Mouse (Mus musculus): ENCODE data around the gene Vmp1. TPM values are rescaled to one million over a fixed set of nuclear protein-coding genes. Genes with fewer than 3 reads are reported as not detected.
A peak's percentile ranks its signal among the peaks of the same experiment; 100 is the strongest.

Vmp1 gene
- polyA plus RNA-seq, 3 experiments from 2014 or later, result 484 to 529 (median 503) TPM

- no peak for ATAC-seq
Measured at GRCm38 (mm10) chr11:86671041-86671675, 12.5 kb downstream of the Vmp1 start.

DNA sequence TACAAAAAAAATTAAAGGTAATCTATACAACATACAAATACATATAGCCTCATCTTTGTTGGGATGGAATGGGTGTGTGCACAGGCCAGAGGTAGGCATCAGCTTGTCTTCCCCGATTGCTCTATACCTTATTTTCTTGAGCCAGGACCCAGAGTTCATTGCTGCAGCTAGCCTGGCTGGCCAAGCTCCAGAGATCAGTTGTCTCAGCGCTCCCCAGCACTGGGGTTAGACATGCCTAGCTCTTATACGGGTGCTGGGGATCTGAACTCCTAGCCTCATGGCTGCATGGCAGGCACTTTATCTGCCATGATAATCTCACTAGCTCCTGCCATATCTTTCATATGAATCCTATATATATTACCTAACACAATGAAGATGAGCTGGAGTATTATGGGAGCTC is 15.5 kb downstream of the Vmp1 start:
- no peak for ATAC-seq

GRCm38 (mm10) chr11:86667553-86667952 is 16.1 kb downstream of the Vmp1 start:
- no peak for ATAC-seq

GRCm38 (mm10) chr11:86664406-86664805 is 19.2 kb downstream of the Vmp1 start:
- ATAC-seq, result no peak

DNA sequence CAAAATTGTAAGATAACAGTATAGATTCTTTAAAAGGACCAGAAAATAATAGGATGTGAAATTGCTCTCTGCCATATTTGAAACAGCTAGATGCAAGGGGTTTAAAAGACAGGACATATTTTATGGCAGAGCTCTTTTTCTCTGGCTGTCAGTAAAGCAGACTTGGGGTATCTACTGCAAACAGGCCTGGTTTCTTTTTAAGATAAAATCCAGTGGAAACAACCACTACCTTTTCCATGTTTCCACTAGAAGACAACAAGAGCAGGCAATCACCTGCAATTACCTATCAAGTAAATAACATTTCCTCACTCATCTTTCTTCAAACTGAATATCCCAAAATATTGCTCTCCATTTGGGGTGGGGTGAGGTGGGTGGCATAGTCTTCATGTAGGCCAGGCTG is 19.7 kb downstream of the Vmp1 start:
- no peak for ATAC-seq

GRCm38 (mm10) chr11:86662986-86663895 is 20.4 kb downstream of the Vmp1 start:
- no peak for ATAC-seq

GRCm38 (mm10) chr11:86657863-86658262 is 25.8 kb downstream of the Vmp1 start:
- ATAC-seq, result no peak

GRCm38 (mm10) chr11:86656849-86657567 is 26.6 kb downstream of the Vmp1 start:
- no peak for ATAC-seq

- ATAC-seq, result peak; percentile 36
Measured at GRCm38 (mm10) chr11:86655671-86656070, 28.0 kb downstream of the Vmp1 start.

DNA sequence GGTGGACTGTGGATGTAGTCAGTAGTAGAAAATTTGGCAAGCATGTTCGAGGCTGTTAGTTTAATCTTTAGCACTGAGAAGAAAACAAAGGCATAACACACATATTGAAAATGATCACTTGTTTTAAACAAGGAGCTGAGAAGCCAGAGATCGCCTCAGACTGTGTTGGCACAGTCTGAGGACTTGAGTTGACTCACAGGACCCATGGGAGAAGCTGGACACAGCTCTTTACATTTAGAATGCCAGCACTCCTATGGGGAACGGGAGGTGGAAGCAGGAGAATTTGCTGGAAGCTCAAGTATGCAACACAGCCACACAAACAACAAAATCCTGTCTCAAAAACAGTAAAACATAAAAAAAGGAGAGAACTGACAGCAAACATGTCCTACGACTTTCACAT is 29.5 kb downstream of the Vmp1 start:
- ATAC-seq, result no peak

- ATAC-seq, result peak; percentile 53
Measured at GRCm38 (mm10) chr11:86653446-86653845, 30.2 kb downstream of the Vmp1 start.

DNA sequence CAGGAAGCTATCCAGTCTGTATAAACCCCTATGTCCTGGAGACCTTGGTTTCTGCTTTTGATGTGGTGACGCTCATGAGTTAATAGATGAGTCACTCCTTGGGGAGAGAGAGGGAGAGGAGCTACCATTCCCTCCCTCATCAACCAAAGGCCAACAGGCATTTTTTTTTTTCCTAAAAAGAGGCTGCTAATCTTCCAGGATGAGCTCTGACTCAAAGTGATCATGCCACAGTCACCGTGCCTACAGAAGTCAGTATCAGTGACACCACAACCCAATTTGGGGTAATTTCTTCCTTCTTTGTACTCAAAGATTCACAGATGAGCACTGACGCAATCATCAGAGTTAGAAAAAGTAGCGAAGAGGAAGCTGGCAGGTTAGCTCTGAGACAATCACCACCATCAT is 31.1 kb downstream of the Vmp1 start:
- ATAC-seq, result peak; percentile 81

GRCm38 (mm10) chr11:86650676-86651075 is 33.0 kb downstream of the Vmp1 start:
- no peak for ATAC-seq

DNA sequence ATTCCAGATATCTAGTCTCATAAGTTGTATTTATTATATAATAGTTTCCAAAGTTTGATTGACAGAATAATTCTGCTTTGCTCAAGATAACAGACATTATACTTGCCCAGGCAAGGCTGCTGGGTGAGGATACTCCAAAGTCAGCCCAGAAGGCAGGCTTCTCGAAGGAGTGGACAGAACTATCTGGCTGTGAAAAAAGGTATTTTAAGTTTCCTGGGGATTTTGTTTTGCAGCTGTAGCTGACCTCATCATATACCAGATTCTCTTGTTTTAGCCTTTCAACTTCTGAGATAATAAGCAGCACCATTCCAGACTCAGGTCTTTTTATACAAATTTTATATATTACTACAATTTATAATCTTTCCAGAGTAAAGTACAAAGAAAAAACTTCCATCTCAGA is 34.1 kb downstream of the Vmp1 start:
- no peak for ATAC-seq

DNA sequence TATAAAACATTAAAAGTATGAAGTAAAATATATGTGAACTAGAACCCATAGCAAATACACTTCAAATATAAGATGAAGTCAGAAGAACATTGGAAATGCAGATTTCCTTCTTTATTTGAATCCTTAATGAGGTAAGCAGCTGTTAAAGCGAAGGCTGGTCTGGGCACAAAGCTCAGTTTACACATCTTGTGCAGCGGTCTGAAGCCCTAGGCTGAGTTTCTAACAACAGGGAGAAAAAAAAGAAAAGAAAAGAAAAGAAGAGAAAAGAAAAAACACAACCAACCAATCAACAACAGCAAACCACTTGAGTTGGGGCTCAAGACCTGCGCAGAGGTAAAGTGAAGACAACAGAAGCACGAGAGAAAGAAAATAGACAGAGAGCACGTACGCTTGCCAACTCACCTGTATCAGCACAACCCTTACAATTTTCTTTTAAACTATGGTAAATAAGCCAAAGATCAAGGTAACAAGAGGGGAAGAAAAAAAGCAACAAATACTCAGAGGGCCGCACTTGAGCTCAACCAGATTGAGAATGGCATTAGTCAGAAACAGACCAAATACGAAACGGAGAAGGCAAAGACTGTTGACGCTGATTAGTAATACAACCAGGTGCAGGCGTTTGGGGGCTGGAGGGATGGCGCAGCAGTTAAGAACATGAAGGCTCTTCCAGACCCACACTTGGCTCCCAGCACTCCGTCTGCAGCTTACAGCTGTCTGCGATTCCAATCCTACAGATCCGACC is 35.8 kb downstream of the Vmp1 start:
- ATAC-seq, result no peak

- ATAC-seq, result no peak
Measured at GRCm38 (mm10) chr11:86646885-86647459, 36.7 kb downstream of the Vmp1 start.

- no peak for ATAC-seq
Measured at GRCm38 (mm10) chr11:86646136-86646834, 37.4 kb downstream of the Vmp1 start.

DNA sequence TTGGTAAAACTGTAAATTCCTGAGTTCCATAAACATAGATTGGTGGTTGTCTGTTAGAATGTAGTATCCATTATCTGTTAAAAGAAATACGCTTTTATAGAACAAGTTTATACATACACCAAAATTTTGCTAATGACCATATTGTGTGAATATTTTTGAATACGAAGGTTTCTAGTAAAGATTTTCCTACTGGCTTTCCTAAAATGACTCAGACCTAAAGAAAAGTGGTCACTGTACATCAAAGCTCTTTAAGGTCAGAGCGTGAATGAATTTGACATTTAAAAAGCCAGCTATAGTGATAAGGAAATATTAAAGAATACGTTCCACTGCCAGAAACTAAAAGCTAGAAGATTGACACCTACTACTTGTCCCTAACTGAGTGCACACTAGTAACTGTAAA is 39.1 kb downstream of the Vmp1 start:
- no peak for ATAC-seq

GRCm38 (mm10) chr11:86641714-86642113 is 41.9 kb downstream of the Vmp1 start:
- no peak for ATAC-seq

DNA sequence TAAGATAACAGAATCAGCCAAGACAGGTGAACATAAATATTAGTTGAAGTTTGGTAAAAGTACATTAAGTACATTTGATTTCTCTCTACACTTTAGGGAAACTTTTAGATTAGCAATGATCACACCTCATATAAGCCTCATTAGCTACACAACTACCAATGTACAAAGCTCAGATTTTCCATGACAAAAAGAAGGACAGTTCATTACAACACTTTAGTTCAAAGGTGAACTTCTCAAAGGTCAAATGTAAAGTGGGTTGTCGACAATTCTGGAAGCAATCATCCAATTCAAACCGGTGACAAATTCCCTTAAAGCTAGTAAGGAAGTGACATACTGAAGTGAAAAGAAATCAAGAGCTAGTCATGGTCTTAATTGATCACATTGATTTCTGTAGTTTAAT is 45.9 kb downstream of the Vmp1 start:
- no peak for ATAC-seq

DNA sequence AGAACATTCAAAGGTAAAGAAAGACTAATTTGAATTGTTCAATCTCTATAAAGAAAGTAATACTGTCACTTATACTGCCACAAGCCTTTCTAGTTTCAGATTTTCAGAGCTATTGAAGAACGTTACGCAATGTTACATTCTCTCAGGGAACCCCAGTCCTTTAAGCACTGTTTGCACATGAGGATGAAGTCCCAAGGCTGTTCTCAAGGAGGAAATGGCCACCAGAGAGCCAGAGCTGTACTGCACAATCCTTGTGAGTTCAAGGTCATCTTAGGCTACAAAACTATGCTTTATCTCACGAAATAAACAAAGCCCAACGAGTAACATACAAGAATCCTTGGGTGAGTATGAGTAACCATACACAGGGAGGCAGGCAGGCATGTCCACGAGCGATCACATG is 49.2 kb downstream of the Vmp1 start:
- no peak for ATAC-seq

DNA sequence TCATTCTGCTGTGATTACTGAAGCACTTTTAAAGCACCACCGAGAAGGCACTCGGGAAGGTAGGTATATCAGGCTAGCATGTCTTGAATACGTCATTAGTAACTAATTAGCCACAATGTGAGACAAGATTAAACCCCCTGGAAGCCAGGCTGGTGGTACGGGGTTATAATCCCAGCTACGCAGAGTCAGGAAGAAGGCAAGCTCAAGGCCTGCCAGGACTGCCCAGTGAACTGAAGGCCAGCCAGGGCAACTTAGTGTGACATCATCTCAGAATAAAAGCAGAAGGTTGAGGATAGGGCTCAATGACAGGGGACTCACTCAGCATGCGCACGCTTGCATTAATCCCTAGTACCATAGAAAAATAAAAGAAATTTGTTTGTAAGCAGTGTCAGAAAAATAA is 53.7 kb downstream of the Vmp1 start:
- no peak for ATAC-seq

Data from inflammation-experienced regulatory T-cells, adult 6 months (primary cell).